Mouse (Mus musculus): Measurements from ENCODE around the gene Mitf.

Mitf gene

GRCm38 (mm10) chr6:97881935-97882334 is 75.1 kb downstream of the Mitf start:
- DNase-seq (ENCODE audit: low spot score) = no peak

- no peak for DNase-seq (ENCODE audit: low spot score)
These were observed 76.1 kb downstream of the Mitf start for GRCm38 (mm10) chr6:97882931-97883330.

GRCm38 (mm10) chr6:97883496-97883895 is 76.6 kb downstream of the Mitf start:
- DNase-seq (ENCODE audit: low spot score) = peak; percentile 52

GRCm38 (mm10) chr6:97884971-97885370 is 78.1 kb downstream of the Mitf start:
- DNase-seq (ENCODE audit: low spot score) = no peak

- DNase-seq (ENCODE audit: low spot score) = no peak
These were observed 78.8 kb downstream of the Mitf start for GRCm38 (mm10) chr6:97885606-97886005.

GRCm38 (mm10) chr6:97887893-97888292 is 81.0 kb downstream of the Mitf start:
- no peak for DNase-seq (ENCODE audit: low spot score)

GRCm38 (mm10) chr6:97888596-97888995 is 81.7 kb downstream of the Mitf start:
- DNase-seq (ENCODE audit: low spot score) = no peak

- no peak for DNase-seq (ENCODE audit: low spot score)
These were observed 86.7 kb downstream of the Mitf start for GRCm38 (mm10) chr6:97893546-97893945.

- no peak for DNase-seq (ENCODE audit: low spot score)
These were observed 90.3 kb downstream of the Mitf start for GRCm38 (mm10) chr6:97897191-97897590.

GRCm38 (mm10) chr6:97898085-97898484 is 91.2 kb downstream of the Mitf start:
- no peak for DNase-seq (ENCODE audit: low spot score)

GRCm38 (mm10) chr6:97901561-97901960 is 94.7 kb downstream of the Mitf start:
- no peak for DNase-seq (ENCODE audit: low spot score)

GRCm38 (mm10) chr6:97902205-97902604 is 95.4 kb downstream of the Mitf start:
- no peak for DNase-seq (ENCODE audit: low spot score)

- no peak for DNase-seq (ENCODE audit: low spot score)
These were observed 107.9 kb downstream of the Mitf start for GRCm38 (mm10) chr6:97914768-97915167.

GRCm38 (mm10) chr6:97916386-97916903 is 109.6 kb downstream of the Mitf start:
- DNase-seq (ENCODE audit: low spot score) = no peak

GRCm38 (mm10) chr6:97918051-97918450 is 111.2 kb downstream of the Mitf start:
- DNase-seq (ENCODE audit: low spot score) = no peak

- DNase-seq (ENCODE audit: low spot score) = no peak
These were observed 111.6 kb downstream of the Mitf start for GRCm38 (mm10) chr6:97918481-97918880.

GRCm38 (mm10) chr6:97919287-97919686 is 112.4 kb downstream of the Mitf start:
- no peak for DNase-seq (ENCODE audit: low spot score)

- DNase-seq (ENCODE audit: low spot score) = no peak
These were observed 114.7 kb downstream of the Mitf start for GRCm38 (mm10) chr6:97921591-97921990.

- DNase-seq (ENCODE audit: low spot score) = no peak
These were observed 117.4 kb downstream of the Mitf start for GRCm38 (mm10) chr6:97924221-97924620.

GRCm38 (mm10) chr6:97929051-97929450 is 122.2 kb downstream of the Mitf start:
- no peak for DNase-seq (ENCODE audit: low spot score)

GRCm38 (mm10) chr6:97929466-97929865 is 122.6 kb downstream of the Mitf start:
- no peak for DNase-seq (ENCODE audit: low spot score)

GRCm38 (mm10) chr6:97937139-97937538 is 130.3 kb downstream of the Mitf start:
- no peak for DNase-seq (ENCODE audit: low spot score)

GRCm38 (mm10) chr6:97937897-97938614 is 131.2 kb downstream of the Mitf start:
- DNase-seq (ENCODE audit: low spot score) = no peak

GRCm38 (mm10) chr6:97940916-97941315 is 134.1 kb downstream of the Mitf start:
- no peak for DNase-seq (ENCODE audit: low spot score)
